Mouse (Mus musculus) liver, embryonic 14.5 days (tissue): ENCODE results near the gene Agt.

Source experiments
- CTCF ChIP-seq: IDR thresholded peaks from 2 replicates; pipeline ENCODE4 v1.5.1; 2016; ENCODE audit warnings: antibody characterized with exemption, low read depth, control low read depth
- EP300 ChIP-seq: IDR thresholded peaks from 2 replicates; pipeline ENCODE4 v1.6.1; 2016; ENCODE audit warnings: antibody characterized with exemption, low read depth

DNA sequence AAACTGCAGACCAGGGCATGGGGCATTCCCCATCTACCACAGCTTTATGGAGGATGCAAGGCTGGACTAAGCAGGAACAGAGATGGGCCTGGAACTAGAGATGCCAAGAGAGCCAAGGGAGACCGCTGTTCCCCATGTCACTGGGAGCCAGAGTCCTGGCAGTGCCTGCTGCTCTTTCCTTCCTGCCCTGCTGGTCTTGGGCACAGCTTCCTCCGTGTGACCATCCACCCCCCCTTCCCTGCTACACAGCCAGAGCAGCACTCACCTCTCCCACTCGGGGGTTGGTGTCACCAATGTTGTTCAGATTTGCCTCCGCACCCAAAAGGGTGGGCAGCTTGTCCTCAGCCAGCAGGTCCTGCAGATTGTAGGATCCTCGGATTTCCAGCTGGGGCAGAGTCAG is 12.0 kb downstream of the Agt start:
- TF ChIP-seq CTCF (no peak), EP300 (no peak)
